Comparison of ENCODE assay signal across 11 mouse cellular contexts in genomic region chr19:10039615-10040014, GRCm38 (mm10). TPM values are rescaled to one million over a fixed set of nuclear protein-coding genes. Genes with fewer than 3 reads are reported as not detected.
DNase-seq lines count a peak whose midpoint lies in the region; ATAC-seq and TF ChIP-seq lines count a peak whose summit lies in the region.
"Had no signal": no experiment of that assay in that cellular context is flagged by ENCODE, and none has a peak within 500 bp of the region (broad histone marks: within the 10 kb centered on the region; RNA-seq: fewer than 3 reads in every experiment).

No protein-coding gene starts in this region.

- H3K27me3 ChIP-seq in heart, adult 2 months (ENCODE audit: control insufficient read depth, insufficient read depth, low read length) = no peaks in the 10 kb centered on the region
- no peaks in the 10 kb centered on the region; the same call in 1 of the 2 replicates for H3K27me3 ChIP-seq in liver, embryonic 14.5 days (ENCODE audit: control insufficient read depth, insufficient read depth, low read length)
- H3K27me3 ChIP-seq in liver, embryonic 11.5 days (replicated peaks; ENCODE audit: control insufficient read depth, insufficient read depth, low read length) = no peaks in the 10 kb centered on the region; the same call in 1 of the 2 replicates
- H3K27me3 ChIP-seq in lung, postnatal 0 days (replicated peaks; ENCODE audit: insufficient read depth, low read length) = no peaks in the 10 kb centered on the region

- ATAC-seq in liver, embryonic 14.5 days (ENCODE audit: insufficient read depth) = no peak
- no peak for ATAC-seq in liver, embryonic 11.5 days (replicated peaks; ENCODE audit: low FRiP score)
- ATAC-seq in lung, postnatal 0 days = peak; percentile 1; the same call in 1 of the 2 replicates

- no peak overlapping the region for H3K4me2 ChIP-seq in liver, embryonic 14.5 days (ENCODE audit: low read depth)
- no peak overlapping the region for H3K4me2 ChIP-seq in liver, embryonic 11.5 days
- 0 out of 2 replicates have a peak overlapping the region, but pooled peaks have one; percentile 9 for H3K4me2 ChIP-seq in lung, postnatal 0 days (replicated peaks; ENCODE audit: low read depth, low read length)

- H3K4me3 ChIP-seq in heart, adult 2 months = no peak overlapping the region
- no peak overlapping the region for H3K4me3 ChIP-seq in liver, embryonic 14.5 days (ENCODE audit: insufficient read depth in 1 of 2, low read depth in 2 of 2, low read length in 2 of 2)
- H3K4me3 ChIP-seq in liver, embryonic 11.5 days (ENCODE audit: low read depth, low read length) = no peak overlapping the region
- H3K4me3 ChIP-seq in lung, postnatal 0 days (ENCODE audit: low read depth, low read length) = no peak overlapping the region

- no peak for TF ChIP-seq EP300 in heart, adult 2 months (IDR thresholded peaks at IDR 0.05; ENCODE audit: insufficient read depth, low read depth, low read length)
- no peak for TF ChIP-seq EP300 in liver, embryonic 14.5 days (IDR thresholded peaks at IDR 0.05; ENCODE audit: low read depth)
- TF ChIP-seq EP300 in lung, postnatal 0 days (IDR thresholded peaks at IDR 0.05) = no peak

- no peaks in the 10 kb centered on the region for H3K79me2 ChIP-seq in heart, adult 2 months (replicated peaks; ENCODE audit: control insufficient read depth, insufficient read depth, low read length)

- no peaks in the 10 kb centered on the region for H3K9me3 ChIP-seq in liver, embryonic 14.5 days (ENCODE audit: control insufficient read depth, low read length)
- H3K9me3 ChIP-seq in liver, embryonic 11.5 days (ENCODE audit: control insufficient read depth, low read length) = no peaks in the 10 kb centered on the region
- no peaks in the 10 kb centered on the region for H3K9me3 ChIP-seq in lung, postnatal 0 days (ENCODE audit: low read length)

- peaks cover 16% of the 10 kb centered on the region for H3K4me1 ChIP-seq in heart, adult 2 months (ENCODE audit: control insufficient read depth, insufficient read depth, low read length)
- peaks cover 5 to 24% of the 10 kb centered on the region in 2 experiments; a peak in 3 of 4 replicates for H3K4me1 ChIP-seq in liver, embryonic 14.5 days (replicated peaks; ENCODE audit: control insufficient read depth in 2 of 2, insufficient read depth in 2 of 2, low read length in 1 of 2)
- H3K4me1 ChIP-seq in liver, embryonic 11.5 days (replicated peaks; ENCODE audit: control insufficient read depth, insufficient read depth, low read length) = peaks cover 19% of the 10 kb centered on the region
- H3K4me1 ChIP-seq in lung, postnatal 0 days (ENCODE audit: insufficient read depth, low read depth, low read length) = peaks cover 30% of the 10 kb centered on the region; the same call in 1 of the 2 replicates

- WGBS in heart, adult 2 months = 76% methylated on average over 2 of the region's 2 CpGs
- WGBS in liver, embryonic 14.5 days (ENCODE audit: insufficient replicate concordance) = 63% methylated on average over 2 of the region's 2 CpGs
- 66% methylated on average over 2 of the region's 2 CpGs for WGBS in liver, embryonic 11.5 days
- whole genome bisulfite sequencing in lung, postnatal 0 days = 59% methylated on average over 2 of the region's 2 CpGs

- intact Hi-C loops in heart, adult 2 months (cut with DNase I) = loop anchor here (5.0 kb wide), 1 partner anchor 63 kb away; the partner anchor contains the start of gene Fads2

- H3K9ac ChIP-seq in heart, adult 2 months (ENCODE audit: low read depth, low read length) = no peak overlapping the region
- H3K9ac ChIP-seq in liver, embryonic 14.5 days (replicated peaks) = no peak overlapping the region
- H3K9ac ChIP-seq in liver, embryonic 11.5 days (ENCODE audit: low read depth, low read length) = no peak overlapping the region
- H3K9ac ChIP-seq in lung, postnatal 0 days (replicated peaks; ENCODE audit: low read depth) = no peak overlapping the region

- H3K36me3 ChIP-seq in heart, adult 2 months (ENCODE audit: control insufficient read depth, insufficient read depth, low read length) = no peaks in the 10 kb centered on the region
- H3K36me3 ChIP-seq in liver, embryonic 14.5 days (replicated peaks; ENCODE audit: control insufficient read depth, insufficient read depth, low read depth) = peaks cover 35% of the 10 kb centered on the region
- no peaks in the 10 kb centered on the region; the same call in 1 of the 2 replicates for H3K36me3 ChIP-seq in liver, embryonic 11.5 days (ENCODE audit: control insufficient read depth, insufficient read depth, low read length)
- H3K36me3 ChIP-seq in lung, postnatal 0 days (ENCODE audit: insufficient read depth, low read length) = no peaks in the 10 kb centered on the region

- peak overlapping the region; percentile 52 for H3K27ac ChIP-seq in heart, adult 2 months
- no peak overlapping the region for H3K27ac ChIP-seq in liver, embryonic 14.5 days
- no peak overlapping the region for H3K27ac ChIP-seq in liver, embryonic 11.5 days (ENCODE audit: low read depth, low read length)
- peak overlapping the region; percentile 90 for H3K27ac ChIP-seq in lung, postnatal 0 days (ENCODE audit: low read length)

- TF ChIP-seq POLR2A in heart, adult 2 months (IDR thresholded peaks at IDR 0.05; ENCODE audit: insufficient read depth, low read depth, low read length) = no peak
- TF ChIP-seq POLR2A in brain, embryonic 14.5 days (IDR thresholded peaks at IDR 0.05; ENCODE audit: borderline replicate concordance, extremely low read depth, insufficient read depth, insufficient read length, poor library complexity, severe bottlenecking) = no peak

- TF ChIP-seq CTCF in heart, adult 2 months (IDR thresholded peaks at IDR 0.05) = peak; percentile 61
- peak; percentile 52 for TF ChIP-seq CTCF in liver, embryonic 14.5 days (IDR thresholded peaks at IDR 0.05; ENCODE audit: low read depth)
- TF ChIP-seq CTCF in brain, embryonic 14.5 days (IDR thresholded peaks at IDR 0.05; ENCODE audit: borderline replicate concordance, extremely low read depth, insufficient read depth, insufficient read length) = peak; percentile 14; the same call in 1 of the 2 replicates
- TF ChIP-seq CTCF in lung, postnatal 0 days (IDR thresholded peaks at IDR 0.05) = peak; percentile 67

- DNase-seq in heart, adult 2 months = no peak
- DNase-seq in heart, adult 11 months = no peak
- DNase-seq in liver, embryonic 14.5 days (ENCODE audit: low read depth in 3 of 3, low spot score in 3 of 3) = no peak
- no peak for DNase-seq in liver, embryonic 11.5 days (ENCODE audit: low spot score)
- DNase-seq in brain, embryonic 14.5 days (ENCODE audit: low read depth) = no peak
- DNase-seq in lung, postnatal 0 days (ENCODE audit: low spot score) = peak; percentile 68
- no peak for DNase-seq in right cerebral cortex, postnatal 25 days
- DNase-seq in layer of hippocampus, adult 9-10 months (ENCODE audit: low spot score) = no peak
- DNase-seq: thymus, postnatal 36 days had no signal

RNA-seq across cellular contexts. Expression of gene Fads3, which starts 1.8 kb away (rescaled TPM):
- 10 to 100 TPM; 29.7 to 33.7 TPM for total RNA-seq in heart, adult 2 months (2021)
- 104 and 135 TPM in 2 replicates for polyA plus RNA-seq in heart, adult 2 months (2012; rRNA removed)
- polyA plus RNA-seq in liver, embryonic 14.5 days (2012; rRNA removed) = 8.2 and 8.3 TPM in 2 replicates
- 4.4 and 5.1 TPM in 2 replicates for polyA plus RNA-seq in liver, embryonic 14.5 days (2014; fragmentation: Nextera tagmentation; extraction: Ambion mirVana)
- polyA plus RNA-seq in liver, embryonic 11.5 days (2014; fragmentation: Nextera tagmentation; extraction: Ambion mirVana) = 7.2 and 7.3 TPM in 2 replicates
- 42.8 and 44.8 TPM in 2 replicates for polyA plus RNA-seq in brain, embryonic 14.5 days (2012; rRNA removed)
- polyA plus RNA-seq in lung, postnatal 0 days (2015; fragmentation: Nextera tagmentation; extraction: Ambion mirVana) = 79.6 and 96.1 TPM in 2 replicates

RNA-seq across cellular contexts. Expression of gene Rab3il1, which starts 38.1 kb away (rescaled TPM):
- total RNA-seq in heart, adult 2 months (2021) = 1 to 10 TPM; 5.9 to 6.5 TPM
- 11.1 and 14.2 TPM in 2 replicates for polyA plus RNA-seq in heart, adult 2 months (2012; rRNA removed)
- polyA plus RNA-seq in liver, embryonic 14.5 days (2012; rRNA removed) = 116 and 122 TPM in 2 replicates
- 240 and 255 TPM in 2 replicates for polyA plus RNA-seq in liver, embryonic 14.5 days (2014; fragmentation: Nextera tagmentation; extraction: Ambion mirVana)
- 133 and 137 TPM in 2 replicates for polyA plus RNA-seq in liver, embryonic 11.5 days (2014; fragmentation: Nextera tagmentation; extraction: Ambion mirVana)
- 19.5 and 20.0 TPM in 2 replicates for polyA plus RNA-seq in brain, embryonic 14.5 days (2012; rRNA removed)
- polyA plus RNA-seq in lung, postnatal 0 days (2015; fragmentation: Nextera tagmentation; extraction: Ambion mirVana) = 23.8 and 25.9 TPM in 2 replicates

RNA-seq across cellular contexts. Expression of gene Best1, which starts 38.2 kb away (rescaled TPM):
- total RNA-seq in heart, adult 2 months (2021) = under 1 TPM; 0.10 to 0.11 TPM
- 0.45 and 0.47 TPM in 2 replicates for polyA plus RNA-seq in heart, adult 2 months (2012; rRNA removed)
- 0.08 TPM in 1 of 2 replicates, not detected in the other for polyA plus RNA-seq in liver, embryonic 14.5 days (2012; rRNA removed)
- polyA plus RNA-seq in liver, embryonic 14.5 days (2014; fragmentation: Nextera tagmentation; extraction: Ambion mirVana) = 0.09 and 0.10 TPM in 2 replicates
- 0.31 and 0.59 TPM in 2 replicates for polyA plus RNA-seq in liver, embryonic 11.5 days (2014; fragmentation: Nextera tagmentation; extraction: Ambion mirVana)
- polyA plus RNA-seq in brain, embryonic 14.5 days (2012; rRNA removed) = 1.2 and 1.4 TPM in 2 replicates
- polyA plus RNA-seq in lung, postnatal 0 days (2015; fragmentation: Nextera tagmentation; extraction: Ambion mirVana) = 2.0 and 2.3 TPM in 2 replicates
- total RNA-seq: hematopoietic stem cell, adult 5-6 weeks; megakaryocyte, adult 5-6 weeks had no signal

RNA-seq across cellular contexts. Expression of gene Fth1, which starts 59.2 kb away (rescaled TPM):
- total RNA-seq in heart, adult 2 months (2021) = 1,000 to 10,000 TPM; 2,956 to 3,430 TPM
- polyA plus RNA-seq in heart, adult 2 months (2012; rRNA removed) = 2,611 and 2,797 TPM in 2 replicates
- 1,645 and 1,653 TPM in 2 replicates for polyA plus RNA-seq in liver, embryonic 14.5 days (2012; rRNA removed)
- polyA plus RNA-seq in liver, embryonic 14.5 days (2014; fragmentation: Nextera tagmentation; extraction: Ambion mirVana) = 3,787 and 3,976 TPM in 2 replicates
- polyA plus RNA-seq in liver, embryonic 11.5 days (2014; fragmentation: Nextera tagmentation; extraction: Ambion mirVana) = 3,796 and 3,887 TPM in 2 replicates
- 574 and 777 TPM in 2 replicates for polyA plus RNA-seq in brain, embryonic 14.5 days (2012; rRNA removed)
- polyA plus RNA-seq in lung, postnatal 0 days (2015; fragmentation: Nextera tagmentation; extraction: Ambion mirVana) = 3,752 and 3,783 TPM in 2 replicates

Comparison
In these comparisons a context has a peak if more than half of its experiments do, and no peak if none do; other contexts are left out.
1. H3K27ac ChIP-seq: peak in heart, adult 2 months (single experiment) and lung, postnatal 0 days (single experiment); none in liver, embryonic 14.5 days (single experiment) and liver, embryonic 11.5 days (single experiment).
2. CTCF ChIP-seq: peak in every context shown above with its lines; median percentile 67 in lung, postnatal 0 days; 61 in heart, adult 2 months; 52 in liver, embryonic 14.5 days; 14 in brain, embryonic 14.5 days.